Mouse (Mus musculus) heart, adult 2 months (tissue): ENCODE measurements around the gene Zfp704.

ENCODE experiments used
- CTCF ChIP-seq: fragments of 200-600 bp; IDR thresholded peaks from 2 replicates; pipeline ENCODE4 v1.8.1; 2022; ENCODE audit warnings: antibody characterized with exemption, mild to moderate bottlenecking, moderate library complexity
- EP300 ChIP-seq: fragments of 200-500 bp; IDR thresholded peaks from 2 replicates; pipeline ENCODE4 v1.6.1; 2011; ENCODE audit warnings: low read depth, low read length, control low read depth; ENCODE audit not compliant: insufficient read depth

- TF ChIP-seq CTCF (no peak), EP300 (no peak)
These were observed 206.4 kb downstream of the Zfp704 start for GRCm38 (mm10) chr3:9403255-9404050.
